Comparison of ENCODE assay signal across 9 mouse cellular contexts in the genomic region with DNA sequence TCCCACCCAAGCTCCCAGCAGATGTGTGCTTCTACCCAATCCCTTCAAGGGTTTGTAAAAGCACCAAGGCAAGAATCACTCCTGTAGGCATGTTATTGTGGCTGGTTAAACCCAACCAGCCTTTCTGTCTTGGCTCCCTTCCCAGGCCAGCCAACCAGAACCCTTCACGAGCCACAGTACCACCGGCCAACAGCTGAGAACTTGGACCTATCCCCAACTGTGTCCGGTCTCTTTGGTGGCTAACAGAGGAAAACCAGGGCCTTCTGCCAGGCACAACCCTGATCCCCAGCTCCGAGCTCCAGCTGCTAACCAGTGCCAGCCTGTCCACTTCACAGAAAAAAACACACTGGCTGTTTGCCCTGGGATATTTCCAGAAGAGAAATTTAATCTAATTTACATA. TPM values are rescaled to one million over a fixed set of nuclear protein-coding genes. Genes with fewer than 3 reads are reported as not detected.
DNase-seq lines count a peak whose midpoint lies in the region; ATAC-seq and TF ChIP-seq lines count a peak whose summit lies in the region.
"Had no signal": no experiment of that assay in that cellular context is flagged by ENCODE, and none has a peak within 500 bp of the region (broad histone marks: within the 10 kb centered on the region; RNA-seq: fewer than 3 reads in every experiment).

No protein-coding gene starts in this region.

- DNase-seq in hindbrain, embryonic 10.5 days (ENCODE audit: low spot score) = no peak
- DNase-seq in adipocyte (ENCODE audit: low spot score) (peak; percentile 97), liver (no peak)
- peak; percentile 94 for DNase-seq in fibroblast of lung, adult 2 months (ENCODE audit: low read depth)
- DNase-seq in kidney, postnatal 14 days = peak; percentile 92
- DNase-seq in lung, postnatal 25 days (ENCODE audit: low spot score) = no peak

- no peak overlapping the region for H3K4me2 ChIP-seq in hindbrain, embryonic 15.5 days
- H3K4me2 ChIP-seq in myocyte (ENCODE audit: low read depth) = peak overlapping the region; percentile 9

- no peak overlapping the region for H3K9ac ChIP-seq in hindbrain, embryonic 15.5 days

- 41% methylated on average over 4 of the region's 4 CpGs for WGBS in hindbrain, embryonic 15.5 days
- 76% methylated on average over 4 of the region's 4 CpGs for WGBS in hindbrain, embryonic 10.5 days

- 0 out of 2 replicates have a peak overlapping the region, but pooled peaks have one; percentile 36 for H3K27ac ChIP-seq in hindbrain, embryonic 15.5 days (replicated peaks)
- H3K27ac ChIP-seq in hindbrain, embryonic 10.5 days = no peak overlapping the region
- H3K27ac ChIP-seq: macrophage had no signal

- no peaks in the 10 kb centered on the region for H3K9me3 ChIP-seq in hindbrain, embryonic 15.5 days
- H3K9me3 ChIP-seq in hindbrain, embryonic 10.5 days = no peaks in the 10 kb centered on the region

- peaks cover 29% of the 10 kb centered on the region for H3K4me1 ChIP-seq in hindbrain, embryonic 15.5 days (replicated peaks)
- H3K4me1 ChIP-seq in hindbrain, embryonic 10.5 days (replicated peaks) = peaks cover 26% of the 10 kb centered on the region

- no peaks in the 10 kb centered on the region for H3K27me3 ChIP-seq in hindbrain, embryonic 15.5 days
- no peaks in the 10 kb centered on the region for H3K27me3 ChIP-seq in hindbrain, embryonic 10.5 days (ENCODE audit: insufficient read depth, poor library complexity, severe bottlenecking)
- no peaks in the 10 kb centered on the region for H3K27me3 ChIP-seq in myocyte (ENCODE audit: control insufficient read depth, insufficient read depth, insufficient read length)

- H3K4me3 ChIP-seq in hindbrain, embryonic 15.5 days = no peak overlapping the region
- no peak overlapping the region for H3K4me3 ChIP-seq in hindbrain, embryonic 10.5 days
- H3K4me3 ChIP-seq in myocyte = no peak overlapping the region

- H3K36me3 ChIP-seq in hindbrain, embryonic 15.5 days = peaks cover 42% of the 10 kb centered on the region
- H3K36me3 ChIP-seq in hindbrain, embryonic 10.5 days = peaks cover 60% of the 10 kb centered on the region
- H3K36me3 ChIP-seq in myocyte (ENCODE audit: control insufficient read depth, insufficient read depth) = peaks cover 22% of the 10 kb centered on the region

- peaks cover 8% of the 10 kb centered on the region for H3K79me2 ChIP-seq in myocyte (ENCODE audit: control insufficient read depth, insufficient read depth)

- no peak overlapping the region for H3ac ChIP-seq in myocyte (ENCODE audit: control insufficient read depth, insufficient read length)

- no peak for ATAC-seq in hindbrain, embryonic 15.5 days (ENCODE audit: low FRiP score, low read depth)

- no peak for TF ChIP-seq POLR2A in myocyte (IDR thresholded peaks at IDR 0.05; ENCODE audit: insufficient read length, low read depth)

TF ChIP-seq in myocyte, 11 proteins besides CTCF, POLR2A, EP300 and RAD21:
- TF ChIP-seq SRF (IDR thresholded peaks at IDR 0.05; ENCODE audit: control insufficient read depth, insufficient read length, low read depth) (peak; percentile 15), MYOG (IDR thresholded peaks at IDR 0.05; ENCODE audit: control insufficient read depth in 1 of 3, insufficient read depth in 1 of 3, insufficient read length in 2 of 3, low read depth in 2 of 3) (peak; percentile 42 to 93 (median 50)), MYOD1 (IDR thresholded peaks at IDR 0.05; ENCODE audit: control insufficient read depth in 1 of 3, insufficient read length in 2 of 3, low read depth in 2 of 3) (peak; percentile 29 to 81 (median 68)), USF1 (IDR thresholded peaks at IDR 0.05; ENCODE audit: low read depth) (no peak)

RNA-seq across cellular contexts. Expression of a gene that starts 3.3 kb away (rescaled TPM):
- 161 and 171 TPM in 2 replicates for polyA plus RNA-seq in hindbrain, embryonic 15.5 days (2015; fragmentation: Nextera tagmentation; extraction: Ambion mirVana)
- 101 and 112 TPM in 2 replicates for polyA plus RNA-seq in hindbrain, embryonic 10.5 days (2016; fragmentation: Nextera tagmentation; extraction: Ambion mirVana)
- polyA plus RNA-seq in myocyte (2012; fragmentation: generic; extraction: Trizol) = 31.7 TPM

RNA-seq across cellular contexts. Expression of a gene that starts 32.7 kb away (rescaled TPM):
- 102 and 106 TPM in 2 replicates for polyA plus RNA-seq in hindbrain, embryonic 15.5 days (2015; fragmentation: Nextera tagmentation; extraction: Ambion mirVana)
- polyA plus RNA-seq in hindbrain, embryonic 10.5 days (2016; fragmentation: Nextera tagmentation; extraction: Ambion mirVana) = 114 and 133 TPM in 2 replicates
- polyA plus RNA-seq in myocyte (2012; fragmentation: generic; extraction: Trizol) = 14.0 TPM

RNA-seq across cellular contexts. Expression of a gene that starts 35.5 kb away (rescaled TPM):
- polyA plus RNA-seq in hindbrain, embryonic 15.5 days (2015; fragmentation: Nextera tagmentation; extraction: Ambion mirVana) = 38.7 and 45.8 TPM in 2 replicates
- polyA plus RNA-seq in hindbrain, embryonic 10.5 days (2016; fragmentation: Nextera tagmentation; extraction: Ambion mirVana) = 25.1 and 34.7 TPM in 2 replicates
- polyA plus RNA-seq in myocyte (2012; fragmentation: generic; extraction: Trizol) = 21.0 TPM

RNA-seq across cellular contexts. Expression of a gene that starts 49.7 kb away (rescaled TPM):
- polyA plus RNA-seq in hindbrain, embryonic 15.5 days (2015; fragmentation: Nextera tagmentation; extraction: Ambion mirVana) = 0.42 and 0.65 TPM in 2 replicates
- 0.75 and 1.0 TPM in 2 replicates for polyA plus RNA-seq in hindbrain, embryonic 10.5 days (2016; fragmentation: Nextera tagmentation; extraction: Ambion mirVana)
- polyA plus RNA-seq in myocyte (2012; fragmentation: generic; extraction: Trizol) = not detected

Comparison
In these comparisons a context has a peak if more than half of its experiments do, and no peak if none do; other contexts are left out.
1. DNase-seq: peak in adipocyte (single experiment), fibroblast of lung, adult 2 months (single experiment) and kidney, postnatal 14 days (single experiment); none in hindbrain, embryonic 10.5 days (single experiment), liver (single experiment) and lung, postnatal 25 days (single experiment).